Comparison of ENCODE assay signal across 9 mouse cellular contexts in genomic region chr13:111904616-111905212, GRCm38 (mm10).
DNase-seq lines count a peak whose midpoint lies in the region; ATAC-seq lines count a peak whose summit lies in the region.
"Had no signal": no experiment of that assay in that cellular context is flagged by ENCODE, and none has a peak within 500 bp of the region (broad histone marks: within the 10 kb centered on the region; RNA-seq: fewer than 3 reads in every experiment).

No protein-coding gene starts in this region.

- H3K4me1 ChIP-seq in kidney, embryonic 14.5 days (ENCODE audit: control insufficient read depth, insufficient read depth, low read length), result peaks cover 9% of the 10 kb centered on the region

- WGBS in kidney, embryonic 14.5 days, result 31% methylated on average over 15 of the region's 17 CpGs

- H3K27ac ChIP-seq in kidney, embryonic 14.5 days (ENCODE audit: low read depth, low read length), result 0 out of 2 replicates have a peak overlapping the region, but pooled peaks have one; percentile 59

- ATAC-seq in kidney, embryonic 14.5 days (ENCODE audit: low FRiP score, low TSS enrichment), result peak; percentile 39; the same call in 1 of the 2 replicates
- ATAC-seq in megakaryocyte-erythroid progenitor cell, adult 5-6 weeks (replicated peaks; ENCODE audit: low FRiP score, low TSS enrichment, poor library complexity, severe bottlenecking), result peak; percentile 30

- H3K27me3 ChIP-seq in kidney, embryonic 14.5 days (ENCODE audit: control insufficient read depth, insufficient read depth, low read length), result no peaks in the 10 kb centered on the region
- H3K27me3 ChIP-seq: CH12.LX had no signal

- no peak for DNase-seq in kidney, adult 11 months
- peak; percentile 56 for DNase-seq in cerebellum, adult 8-10 months
- DNase-seq in frontal cortex, postnatal 10 days (ENCODE audit: low spot score in 2 of 2), result peak; percentile 66 to 76
- peak; percentile 67 to 76 for DNase-seq in layer of hippocampus, postnatal 10 days (ENCODE audit: low spot score in 2 of 2)
- DNase-seq in spleen, postnatal 14 days (ENCODE audit: low spot score in 2 of 2), result no peak
- no peak for DNase-seq in spleen, adult 18-20 months

- no peak overlapping the region for H3K9ac ChIP-seq in kidney, embryonic 14.5 days (ENCODE audit: low read depth, low read length)

- no peak overlapping the region for H3K4me3 ChIP-seq in kidney, embryonic 14.5 days (ENCODE audit: low read length)

- no peak overlapping the region for H3K4me2 ChIP-seq in kidney, embryonic 14.5 days (replicated peaks; ENCODE audit: low read depth, low read length)

- H3K36me3 ChIP-seq in kidney, embryonic 14.5 days (ENCODE audit: control insufficient read depth, insufficient read depth, low read length), result no peaks in the 10 kb centered on the region

- no peaks in the 10 kb centered on the region for H3K9me3 ChIP-seq in kidney, embryonic 14.5 days (ENCODE audit: control insufficient read depth, low read length)

Comparison
In these comparisons a context has a peak if more than half of its experiments do, and no peak if none do; other contexts are left out.
1. DNase-seq: peak in cerebellum, adult 8-10 months (single experiment), frontal cortex, postnatal 10 days (2 of 2) and layer of hippocampus, postnatal 10 days (2 of 2); none in kidney, adult 11 months (single experiment), spleen, postnatal 14 days (0 of 2) and spleen, adult 18-20 months (0 of 2).